Mouse (Mus musculus) hindbrain, embryonic 14.5 days (tissue): ENCODE measurements around the gene Nog. TPM values are rescaled to one million over a fixed set of nuclear protein-coding genes. Genes with fewer than 3 reads are reported as not detected.

Source experiments
- polyA plus RNA-seq: library from polyadenylated mRNA; unstranded; fragments of >200 nt; fragmentation: Nextera tagmentation; extraction: Ambion mirVana; gene quantifications from 2 replicates; pipeline ENCODE4 v1.2.1, GENCODE M21; 2014

Gene Nog
- polyA plus RNA-seq, 1 experiment from 2014 or later = 4.0 TPM

Other genes with a start within 250 kb of the Nog start
- 16.3 and 16.7 TPM in 2 replicates for gene Dgke, start 235.5 kb downstream of the Nog start, polyA plus RNA-seq
- gene Gm525, start 228.5 kb downstream of the Nog start, polyA plus RNA-seq = not detected in 2 replicates